Mouse (Mus musculus) ES-Bruce4 (cell line): Measurements from ENCODE around the gene Mark3.

Source experiments
- CTCF ChIP-seq: IDR thresholded peaks from one replicate; pipeline ENCODE4 v1.8.1; 2011; ENCODE audit warnings: low read depth, low read length
- EP300 ChIP-seq: IDR thresholded peaks from 2 replicates; pipeline ENCODE4 v1.6.1; 2011; ENCODE audit warnings: low read depth, low read length; ENCODE audit not compliant: insufficient read depth
- POLR2A ChIP-seq: IDR thresholded peaks from one replicate; pipeline ENCODE4 v1.8.1; 2011; ENCODE audit warnings: low read length; ENCODE audit not compliant: insufficient read depth

GRCm38 (mm10) chr12:111573315-111573714 is 1.0 kb upstream of the Mark3 start:
- no peak for TF ChIP-seq CTCF
- no peak for TF ChIP-seq POLR2A
- no peak for TF ChIP-seq EP300
